In genomic region chr16:43979010-43979327, GRCm38 (mm10) we compare ENCODE assay signal across 8 mouse cellular contexts. TPM values are rescaled to one million over a fixed set of nuclear protein-coding genes. Genes with fewer than 3 reads are reported as not detected.
DNase-seq lines count a peak whose midpoint lies in the region; ATAC-seq lines count a peak whose summit lies in the region.

No protein-coding gene starts in this region.

- H3K27ac ChIP-seq in heart, embryonic 16.5 days (ENCODE audit: low read length): no peak overlapping the region
- H3K27ac ChIP-seq in hindbrain, embryonic 10.5 days: 0 out of 2 replicates have a peak overlapping the region, but pooled peaks have one; percentile 73
- H3K27ac ChIP-seq in midbrain, embryonic 10.5 days (replicated peaks): peak overlapping the region; percentile 73

- no peak for DNase-seq in heart, adult 11 months
- DNase-seq in hindbrain, embryonic 10.5 days (ENCODE audit: low spot score): no peak
- DNase-seq in midbrain, embryonic 10.5 days (ENCODE audit: low spot score): no peak
- DNase-seq in gastrocnemius, postnatal 25 days: no peak
- no peak for DNase-seq in Muller cell, postnatal 12 days (ENCODE audit: inconsistent ontology term)
- no peak for DNase-seq in yolk sac, embryonic 10.5 days (ENCODE audit: low spot score)

- ATAC-seq in heart, embryonic 16.5 days (replicated peaks; ENCODE audit: extremely low read depth, insufficient read depth, low FRiP score): no peak
- peak; percentile 16 for ATAC-seq in activated CD4-positive, CD25-positive, alpha-beta regulatory T cell, adult 4 months

- peak overlapping the region; percentile 78 for H3K9ac ChIP-seq in heart, embryonic 16.5 days (ENCODE audit: low read length)

- no peaks in the 10 kb centered on the region for H3K9me3 ChIP-seq in heart, embryonic 16.5 days (replicated peaks; ENCODE audit: control insufficient read depth, low read length)
- no peaks in the 10 kb centered on the region for H3K9me3 ChIP-seq in hindbrain, embryonic 10.5 days
- H3K9me3 ChIP-seq in midbrain, embryonic 10.5 days (replicated peaks): no peaks in the 10 kb centered on the region

- 21% methylated on average over 7 of the region's 7 CpGs for WGBS in heart, embryonic 16.5 days
- 21% methylated on average over 7 of the region's 7 CpGs for WGBS in hindbrain, embryonic 10.5 days
- 17% methylated on average over 7 of the region's 7 CpGs for WGBS in midbrain, embryonic 10.5 days

- H3K4me2 ChIP-seq in heart, embryonic 16.5 days (ENCODE audit: low read depth, low read length): peak overlapping the region; percentile 100

- peaks cover 7% of the 10 kb centered on the region for H3K27me3 ChIP-seq in heart, embryonic 16.5 days (ENCODE audit: control insufficient read depth, insufficient read depth, low read length)
- peaks cover 48% of the 10 kb centered on the region for H3K27me3 ChIP-seq in hindbrain, embryonic 10.5 days (ENCODE audit: insufficient read depth, poor library complexity, severe bottlenecking)
- peaks cover 51% of the 10 kb centered on the region for H3K27me3 ChIP-seq in midbrain, embryonic 10.5 days (ENCODE audit: low read depth, poor library complexity, severe bottlenecking)

- H3K4me3 ChIP-seq in heart, embryonic 16.5 days (ENCODE audit: low read length): peak overlapping the region; percentile 84
- H3K4me3 ChIP-seq in hindbrain, embryonic 10.5 days: peak overlapping the region; percentile 77
- H3K4me3 ChIP-seq in midbrain, embryonic 10.5 days: peak overlapping the region; percentile 81

- peaks cover 3% of the 10 kb centered on the region; the same call in 1 of the 2 replicates for H3K4me1 ChIP-seq in heart, embryonic 16.5 days (ENCODE audit: control insufficient read depth, insufficient read depth, low read length)
- H3K4me1 ChIP-seq in hindbrain, embryonic 10.5 days (replicated peaks): peaks cover 15% of the 10 kb centered on the region
- H3K4me1 ChIP-seq in midbrain, embryonic 10.5 days: peaks cover 13% of the 10 kb centered on the region

- H3K36me3 ChIP-seq in heart, embryonic 16.5 days (ENCODE audit: control insufficient read depth, insufficient read depth): no peaks in the 10 kb centered on the region
- no peaks in the 10 kb centered on the region for H3K36me3 ChIP-seq in hindbrain, embryonic 10.5 days
- H3K36me3 ChIP-seq in midbrain, embryonic 10.5 days: no peaks in the 10 kb centered on the region

RNA-seq across cellular contexts. Expression of gene Zdhhc23, which starts 0.6 kb away (rescaled TPM):
- 1.1 and 1.3 TPM in 2 replicates for polyA plus RNA-seq in heart, embryonic 16.5 days (2015; fragmentation: Nextera tagmentation; extraction: Ambion mirVana)
- 1 to 10 TPM; 1.4 to 1.9 TPM for polyA plus RNA-seq in activated CD4-positive, CD25-positive, alpha-beta regulatory T cell, adult 4 months (2017; shearing (Covaris generic))
- polyA plus RNA-seq in hindbrain, embryonic 10.5 days (2016; fragmentation: Nextera tagmentation; extraction: Ambion mirVana): 0.25 and 0.32 TPM in 2 replicates
- polyA plus RNA-seq in midbrain, embryonic 10.5 days (2016; fragmentation: Nextera tagmentation; extraction: Ambion mirVana): 0.17 and 0.40 TPM in 2 replicates
- 10 to 100 TPM in 1 of 2 experiments, 1 to 10 TPM in 1; 4.3 to 13.9 TPM for total RNA-seq in gastrocnemius, postnatal 25 days (2021)

RNA-seq across cellular contexts. Expression of gene Qtrt2, which starts 52.4 kb away (rescaled TPM):
- 11.3 and 13.6 TPM in 2 replicates for polyA plus RNA-seq in heart, embryonic 16.5 days (2015; fragmentation: Nextera tagmentation; extraction: Ambion mirVana)
- polyA plus RNA-seq in activated CD4-positive, CD25-positive, alpha-beta regulatory T cell, adult 4 months (2017; shearing (Covaris generic)): 10 to 100 TPM; 11.6 to 12.0 TPM
- 25.1 and 31.5 TPM in 2 replicates for polyA plus RNA-seq in hindbrain, embryonic 10.5 days (2016; fragmentation: Nextera tagmentation; extraction: Ambion mirVana)
- polyA plus RNA-seq in midbrain, embryonic 10.5 days (2016; fragmentation: Nextera tagmentation; extraction: Ambion mirVana): 32.2 and 32.5 TPM in 2 replicates
- 1 to 10 TPM; 7.7 TPM for total RNA-seq in gastrocnemius, postnatal 25 days (2021)
